Mouse (Mus musculus) lung, adult 2 months (tissue): ENCODE measurements around the gene Arhgef12. TPM values are rescaled to one million over a fixed set of nuclear protein-coding genes. Genes with fewer than 3 reads are reported as not detected.
"Not testable (repeated sequence)": the region's sequence is repeated elsewhere in the genome, so short reads cannot be mapped to it uniquely, and the experiment has no call there.

ENCODE experiments used
- DNase-seq: peaks from one replicate; pipeline ENCODE4 v3.0.0; 2022
- H3K4me1 ChIP-seq: fragments of 200-500 bp; 2 replicates; pipeline ENCODE4 v1.6.1; 2011; ENCODE audit warnings: low read length; ENCODE audit not compliant: control insufficient read depth, insufficient read depth
- H3K4me3 ChIP-seq: fragments of 200-500 bp; replicated peaks from 2 replicates; pipeline ENCODE3; 2011; ENCODE audit warnings: low read depth, mild to moderate bottlenecking, control low read depth, low read length; ENCODE audit errors: extremely low read depth
- CTCF ChIP-seq: fragments of 200-500 bp; IDR thresholded peaks from 2 replicates; pipeline ENCODE4 v1.5.1; 2011; ENCODE audit warnings: mild to moderate bottlenecking, low read length, control low read depth; ENCODE audit not compliant: insufficient read depth
- POLR2A ChIP-seq: fragments of 200-500 bp; IDR thresholded peaks from 2 replicates; pipeline ENCODE4 v1.6.1; 2011; ENCODE audit warnings: low read depth, mild to moderate bottlenecking, control low read depth, low read length, borderline replicate concordance; ENCODE audit errors: extremely low read depth
- WGBS: fragments of 180-500 bp; shearing (Covaris S2); methylation state at CpG from one replicate; pipeline ENCODE4 v1.1.7; 2018; 5-methylcytosine and 5-hydroxymethylcytosine counted together
- polyA plus RNA-seq: library from polyadenylated mRNA; depleted of rRNA; stranded (reverse); fragments of >200 nt; gene quantifications from 2 replicates; pipeline ENCODE4 v1.2.3, GENCODE M21; 2012

Gene Arhgef12
- polyA plus RNA-seq, 1 experiment: 62.4 TPM

DNA sequence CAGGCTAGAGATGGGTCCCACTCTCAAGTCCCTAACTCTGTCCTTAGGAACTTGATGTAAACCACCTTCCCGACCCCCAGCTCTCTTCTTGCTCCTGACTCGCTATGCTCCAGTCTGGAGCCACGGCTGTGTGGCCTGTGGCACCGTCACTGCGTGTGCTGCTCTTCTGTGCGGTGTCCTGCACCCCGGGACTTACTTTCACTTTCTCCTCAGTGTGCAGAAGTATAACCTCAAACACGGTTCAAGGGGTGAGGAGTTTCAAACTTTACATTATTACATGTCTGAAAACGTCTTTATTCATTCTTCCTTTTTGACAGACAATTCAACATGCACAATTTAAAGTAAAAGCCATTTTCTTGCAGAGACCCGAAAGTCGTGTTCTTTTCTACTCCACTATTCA is 111.7 kb downstream of the Arhgef12 start:
- no peak overlapping the region for H3K4me3 ChIP-seq
- TF ChIP-seq CTCF (no peak), POLR2A (no peak)
- H3K4me1 ChIP-seq: no peaks in the 10 kb centered on the region
- no peak for DNase-seq
- WGBS: 72% methylated on average over 11 of the region's 11 CpGs

DNA sequence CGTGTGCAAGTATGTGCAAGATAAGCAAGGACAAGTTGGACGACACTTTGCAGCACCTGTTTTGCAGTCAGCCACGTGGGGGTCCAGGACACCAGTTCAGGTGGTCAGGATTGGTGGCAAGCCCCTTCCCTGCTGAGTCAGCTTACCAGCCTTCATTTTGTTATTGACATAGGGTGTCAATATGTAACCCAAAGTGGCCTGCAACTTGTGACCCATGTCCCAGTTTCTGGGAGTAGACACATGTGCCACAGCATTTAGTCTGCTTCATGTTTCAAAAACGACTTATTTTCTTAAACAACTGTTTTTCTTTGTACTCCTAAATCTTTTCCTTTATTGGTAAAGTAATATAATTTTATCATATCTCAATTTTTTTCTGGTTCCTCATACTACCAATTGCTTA is 112.3 kb downstream of the Arhgef12 start:
- no peak for DNase-seq
- Histone ChIP-seq H3K4me1 (no peaks in the 10 kb centered on the region), H3K4me3 (no peak overlapping the region)
- WGBS: 81% methylated on average over 4 of the region's 4 CpGs
- no peak for TF ChIP-seq POLR2A
- no peak for TF ChIP-seq CTCF

- TF ChIP-seq CTCF (no peak), POLR2A (no peak)
- WGBS: 88% methylated on average over 4 of the region's 4 CpGs
- H3K4me1 ChIP-seq: no peaks in the 10 kb centered on the region
These were observed 113.4 kb downstream of the Arhgef12 start for GRCm38 (mm10) chr9:42993659-42994058.

DNA sequence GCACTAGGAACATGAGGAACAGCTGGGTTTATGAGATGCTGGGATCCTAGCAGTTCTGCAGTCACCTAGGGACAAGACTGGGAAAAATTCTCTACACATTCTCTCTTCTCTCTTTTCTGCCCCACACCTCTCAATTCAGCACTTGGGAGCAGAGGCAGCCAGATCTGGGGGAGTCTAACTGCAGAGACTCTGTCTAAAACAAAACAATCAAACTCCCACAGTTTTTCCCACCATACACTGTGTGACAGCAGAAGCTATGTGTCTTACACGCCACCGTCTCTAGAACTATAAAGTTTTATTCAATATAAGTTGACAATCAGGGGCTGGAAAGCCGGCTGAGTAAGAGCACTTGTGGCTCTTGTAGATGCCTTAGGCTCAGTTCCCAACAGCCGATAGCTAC is 119.1 kb downstream of the Arhgef12 start:
- TF ChIP-seq POLR2A (no peak), CTCF (no peak)
- no peaks in the 10 kb centered on the region for H3K4me1 ChIP-seq
- no peak overlapping the region for H3K4me3 ChIP-seq
- 73% methylated on average over 4 of the region's 4 CpGs for WGBS
- no peak for DNase-seq

More at GRCm38 (mm10) chr9:42993659-42994058, 113.4 kb downstream of the Arhgef12 start:
- DNase-seq: no peak
- H3K4me3 ChIP-seq: no peak overlapping the region

- TF ChIP-seq CTCF: no peak
- no peak for TF ChIP-seq POLR2A
- 64% methylated on average over 11 of the region's 11 CpGs for WGBS
- H3K4me1 ChIP-seq: no peaks in the 10 kb centered on the region
- H3K4me3 ChIP-seq: no peak overlapping the region
- DNase-seq: no peak
These were observed 138.0 kb downstream of the Arhgef12 start for GRCm38 (mm10) chr9:42968894-42969521.

DNA sequence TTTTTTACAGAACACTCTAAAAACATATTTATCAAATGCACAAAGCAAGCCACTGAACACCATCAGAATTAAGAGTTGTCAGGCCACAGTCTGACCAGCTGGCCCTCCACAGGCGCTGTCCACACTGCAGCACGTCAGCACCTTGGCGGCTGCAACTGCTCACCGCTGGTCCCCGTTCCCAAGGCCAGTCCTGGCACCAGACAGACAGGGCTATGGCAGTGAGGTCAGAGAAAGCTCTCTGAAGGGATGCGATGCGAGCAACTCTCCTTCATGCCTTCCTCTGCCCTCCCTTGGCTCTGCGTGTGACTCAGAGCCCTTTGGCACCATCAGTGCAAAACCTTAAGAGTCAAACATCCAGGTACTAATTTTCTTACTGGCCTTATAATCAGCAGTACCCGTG is 139.3 kb downstream of the Arhgef12 start:
- no peak for DNase-seq
- WGBS: 78% methylated on average over 9 of the region's 9 CpGs
- no peak overlapping the region for H3K4me3 ChIP-seq
- no peaks in the 10 kb centered on the region for H3K4me1 ChIP-seq
- TF ChIP-seq CTCF (no peak), POLR2A (no peak)

DNA sequence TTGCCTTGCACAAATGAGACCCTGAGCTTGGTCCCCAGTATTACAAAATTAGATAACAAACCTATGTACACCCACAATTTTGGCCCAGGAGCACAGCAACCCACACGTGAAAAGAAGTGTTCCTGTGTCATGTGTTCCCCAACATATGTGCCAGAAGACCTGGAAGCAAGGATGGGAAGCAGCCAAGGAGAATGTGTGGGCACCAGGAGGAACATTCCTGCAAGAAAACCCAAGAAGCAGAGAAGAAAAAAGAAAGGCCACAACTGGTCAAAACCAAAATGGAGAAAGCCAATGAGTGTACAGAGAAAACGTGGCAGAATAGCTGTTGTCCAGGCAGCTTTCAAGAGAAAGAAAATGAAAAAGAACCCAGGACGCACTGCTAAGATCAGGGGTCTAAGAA is 142.2 kb downstream of the Arhgef12 start:
- H3K4me3 ChIP-seq, DNase-seq, H3K4me1 ChIP-seq: not testable (repeated sequence)
- 76% methylated on average over 3 of the region's 3 CpGs for WGBS

GRCm38 (mm10) chr9:42964366-42964765 is 142.7 kb downstream of the Arhgef12 start:
- WGBS: 85% methylated on average over 12 of the region's 12 CpGs
- no peak for DNase-seq
- Histone ChIP-seq H3K4me1 (no peaks in the 10 kb centered on the region), H3K4me3 (no peak overlapping the region)
- TF ChIP-seq POLR2A: no peak
- no peak for TF ChIP-seq CTCF

- 79% methylated on average over 6 of the region's 6 CpGs for WGBS
- DNase-seq: no peak
- TF ChIP-seq POLR2A: no peak
- TF ChIP-seq CTCF: no peak
These were observed 144.5 kb downstream of the Arhgef12 start for GRCm38 (mm10) chr9:42962506-42962905.

GRCm38 (mm10) chr9:42958401-42958800 is 148.6 kb downstream of the Arhgef12 start:
- 35% methylated on average over 7 of the region's 7 CpGs for WGBS
- TF ChIP-seq CTCF (no peak), POLR2A (no peak)
- H3K4me1 ChIP-seq: no peaks in the 10 kb centered on the region
- H3K4me3 ChIP-seq: no peak overlapping the region
- DNase-seq: no peak

More at GRCm38 (mm10) chr9:42962506-42962905, 144.5 kb downstream of the Arhgef12 start:
- Histone ChIP-seq H3K4me1 (no peaks in the 10 kb centered on the region), H3K4me3 (no peak overlapping the region)
